Mouse (Mus musculus): ENCODE measurements around the gene Reck. TPM values are rescaled to one million over a fixed set of nuclear protein-coding genes. Genes with fewer than 3 reads are reported as not detected.
A peak's percentile ranks its signal among the peaks of the same experiment; 100 is the strongest.

Gene Reck
- polyA plus RNA-seq, 1 experiment from 2014 or later = 25.0 TPM

GRCm38 (mm10) chr4:43959523-43960179 lies 84.3 kb downstream of the Reck start:
- ATAC-seq (replicated peaks; ENCODE audit: low FRiP score) = no peak
- no peaks in the 10 kb centered on the region for H3K36me3 ChIP-seq
- H3K4me2 ChIP-seq = peak overlapping the region; percentile 98
- no peaks in the 10 kb centered on the region for H3K9me3 ChIP-seq (replicated peaks)
- 57% methylated on average over 9 of the region's 9 CpGs for WGBS
- H3K4me3 ChIP-seq (replicated peaks) = 0 out of 2 replicates have a peak overlapping the region, but pooled peaks have one; percentile 2
- peak overlapping the region; percentile 9; the same call in 1 of the 2 replicates for H3K27ac ChIP-seq
- H3K9ac ChIP-seq = no peak overlapping the region
- H3K27me3 ChIP-seq = peaks cover 13% of the 10 kb centered on the region
- H3K4me1 ChIP-seq = peaks cover 37% of the 10 kb centered on the region

DNA sequence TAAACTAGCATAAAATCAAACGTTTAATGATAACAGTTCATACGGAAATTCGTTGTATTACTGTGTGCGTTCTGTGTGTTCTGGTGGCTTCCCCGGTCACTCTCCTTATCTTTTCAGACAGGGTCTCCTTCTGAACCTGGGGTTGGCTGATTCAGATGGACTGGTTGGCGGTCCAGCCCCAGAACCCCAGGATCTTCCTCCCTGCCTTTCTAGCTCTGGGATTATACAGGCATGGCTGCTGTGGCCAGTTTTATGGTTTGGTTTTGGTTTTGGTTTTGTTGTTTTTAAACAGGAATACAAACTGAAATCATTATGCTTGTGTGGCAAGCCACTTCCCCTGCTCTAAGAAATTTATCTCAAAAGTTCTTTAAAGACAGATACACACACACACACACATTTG lies 84.9 kb downstream of the Reck start:
- no peak overlapping the region for H3K9ac ChIP-seq
- no peak for ATAC-seq (replicated peaks; ENCODE audit: low FRiP score)
- no peak overlapping the region for H3K4me2 ChIP-seq
- no peaks in the 10 kb centered on the region for H3K9me3 ChIP-seq (replicated peaks)
- peaks cover 42% of the 10 kb centered on the region for H3K4me1 ChIP-seq
- H3K36me3 ChIP-seq = no peaks in the 10 kb centered on the region
- peaks cover 13% of the 10 kb centered on the region for H3K27me3 ChIP-seq
- 86% methylated on average over 6 of the region's 6 CpGs for whole genome bisulfite sequencing
- H3K4me3 ChIP-seq (replicated peaks) = no peak overlapping the region
- no peak overlapping the region for H3K27ac ChIP-seq

DNA sequence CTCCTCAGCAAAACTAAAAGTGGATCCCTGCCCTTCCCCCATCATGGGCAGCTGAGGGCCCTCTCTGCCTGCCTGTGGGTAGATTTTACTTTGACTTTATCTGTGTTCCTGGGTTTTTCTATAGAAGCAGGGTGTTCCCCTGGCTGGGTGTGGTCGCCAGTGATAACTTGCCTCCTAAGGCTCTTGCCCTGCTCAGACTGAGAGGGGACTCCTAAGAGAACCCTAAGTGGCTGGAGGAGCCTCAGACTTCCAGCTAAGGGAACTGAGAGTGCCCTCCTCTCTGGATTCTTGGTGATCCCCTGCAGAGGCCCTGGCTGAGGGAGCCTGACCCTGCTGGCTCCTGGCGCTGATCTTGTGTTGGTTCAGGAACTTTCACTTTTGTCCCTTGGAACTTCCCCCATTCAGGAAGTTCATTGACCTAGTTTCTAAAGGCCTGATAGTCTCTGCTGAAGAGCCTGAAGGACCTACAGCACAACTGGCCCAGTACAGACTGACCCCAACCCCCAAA lies 89.0 kb downstream of the Reck start:
- WGBS = 47% methylated on average over 2 of the region's 2 CpGs
- no peak for ATAC-seq (replicated peaks; ENCODE audit: low FRiP score)
- no peak overlapping the region for H3K4me3 ChIP-seq (replicated peaks)
- no peaks in the 10 kb centered on the region for H3K36me3 ChIP-seq
- H3K27ac ChIP-seq = no peak overlapping the region
- H3K9me3 ChIP-seq (replicated peaks) = no peaks in the 10 kb centered on the region
- H3K4me1 ChIP-seq = peaks cover 35% of the 10 kb centered on the region
- H3K27me3 ChIP-seq = no peaks in the 10 kb centered on the region
- no peak overlapping the region for H3K4me2 ChIP-seq
- no peak overlapping the region for H3K9ac ChIP-seq

- no peak for ATAC-seq (replicated peaks; ENCODE audit: low FRiP score)
- H3K9me3 ChIP-seq (replicated peaks) = no peaks in the 10 kb centered on the region
- H3K27ac ChIP-seq = no peak overlapping the region
- no peak overlapping the region for H3K4me3 ChIP-seq (replicated peaks)
- WGBS = 36% methylated on average over 4 of the region's 4 CpGs
- no peak overlapping the region for H3K4me2 ChIP-seq
- H3K4me1 ChIP-seq = peaks cover 34% of the 10 kb centered on the region
- H3K9ac ChIP-seq = no peak overlapping the region
- H3K27me3 ChIP-seq = no peaks in the 10 kb centered on the region
- no peaks in the 10 kb centered on the region for H3K36me3 ChIP-seq
These were observed 89.8 kb downstream of the Reck start for GRCm38 (mm10) chr4:43964951-43965684.

GRCm38 (mm10) chr4:43965856-43966535 lies 90.7 kb downstream of the Reck start:
- peaks cover 34% of the 10 kb centered on the region for H3K4me1 ChIP-seq
- no peaks in the 10 kb centered on the region for H3K9me3 ChIP-seq (replicated peaks)
- H3K27me3 ChIP-seq = no peaks in the 10 kb centered on the region
- H3K27ac ChIP-seq = no peak overlapping the region
- no peaks in the 10 kb centered on the region for H3K36me3 ChIP-seq
- WGBS = 80% methylated on average over 7 of the region's 7 CpGs
- no peak overlapping the region for H3K9ac ChIP-seq
- no peak for ATAC-seq (replicated peaks; ENCODE audit: low FRiP score)
- H3K4me3 ChIP-seq (replicated peaks) = no peak overlapping the region
- H3K4me2 ChIP-seq = no peak overlapping the region

DNA sequence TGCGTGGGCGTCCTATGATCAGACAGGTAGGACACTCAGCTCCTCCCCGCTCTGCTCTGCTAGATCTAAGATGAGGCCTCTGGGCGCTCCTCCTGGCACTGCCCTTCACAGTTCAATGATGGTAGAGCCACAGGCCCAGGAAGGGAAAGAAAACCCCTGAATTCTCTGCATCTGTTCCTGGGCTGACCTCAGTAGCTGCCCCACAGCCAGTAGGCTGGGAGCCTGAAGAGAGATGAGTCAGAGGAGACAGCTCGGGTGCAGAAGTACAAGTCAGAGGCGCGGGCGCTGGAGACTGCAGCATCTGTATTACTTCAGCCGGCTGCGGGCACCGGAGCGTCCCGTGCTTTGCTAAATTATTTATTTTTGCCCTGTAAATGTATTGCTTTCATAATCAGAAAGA lies 93.3 kb downstream of the Reck start:
- ATAC-seq (replicated peaks; ENCODE audit: low FRiP score) = no peak
- H3K4me3 ChIP-seq (replicated peaks) = no peak overlapping the region
- H3K9ac ChIP-seq = no peak overlapping the region
- 45% methylated on average over 13 of the region's 13 CpGs for WGBS
- peak overlapping the region; percentile 33; the same call in 1 of the 2 replicates for H3K27ac ChIP-seq
- H3K27me3 ChIP-seq = no peaks in the 10 kb centered on the region
- no peaks in the 10 kb centered on the region for H3K36me3 ChIP-seq
- H3K4me1 ChIP-seq = peaks cover 52% of the 10 kb centered on the region
- H3K4me2 ChIP-seq = peak overlapping the region; percentile 17; the same call in 1 of the 2 replicates
- no peaks in the 10 kb centered on the region for H3K9me3 ChIP-seq (replicated peaks)

DNA sequence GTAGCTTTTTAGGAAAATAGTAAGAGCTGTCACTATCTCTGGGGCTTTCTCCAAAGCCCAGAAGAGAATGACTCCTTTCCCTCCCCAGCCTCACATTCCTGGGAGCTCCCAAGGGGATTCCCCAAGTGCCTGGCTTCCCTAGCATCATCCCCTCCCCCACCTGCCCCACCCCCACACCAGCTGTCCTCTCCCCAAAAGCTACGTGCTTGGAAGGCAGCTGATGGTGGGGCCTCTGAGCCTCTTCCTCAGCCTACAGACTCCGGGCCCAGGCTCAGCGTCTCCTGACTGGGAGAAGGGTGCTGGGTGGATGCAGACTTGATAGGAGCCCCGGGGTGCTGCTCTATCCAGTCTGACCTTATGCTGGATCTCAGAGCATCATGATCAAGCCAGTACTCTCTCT lies 94.0 kb downstream of the Reck start:
- Histone ChIP-seq H3K4me3 (replicated peaks) (no peak overlapping the region), H3K4me2 (no peak overlapping the region), H3K27ac (0 out of 2 replicates have a peak overlapping the region, but pooled peaks have one; percentile 41), H3K4me1 (peaks cover 49% of the 10 kb centered on the region), H3K27me3 (no peaks in the 10 kb centered on the region), H3K9ac (no peak overlapping the region), H3K36me3 (no peaks in the 10 kb centered on the region), H3K9me3 (replicated peaks) (no peaks in the 10 kb centered on the region)
- 28% methylated on average over 4 of the region's 4 CpGs for WGBS
- ATAC-seq (replicated peaks; ENCODE audit: low FRiP score) = no peak

DNA sequence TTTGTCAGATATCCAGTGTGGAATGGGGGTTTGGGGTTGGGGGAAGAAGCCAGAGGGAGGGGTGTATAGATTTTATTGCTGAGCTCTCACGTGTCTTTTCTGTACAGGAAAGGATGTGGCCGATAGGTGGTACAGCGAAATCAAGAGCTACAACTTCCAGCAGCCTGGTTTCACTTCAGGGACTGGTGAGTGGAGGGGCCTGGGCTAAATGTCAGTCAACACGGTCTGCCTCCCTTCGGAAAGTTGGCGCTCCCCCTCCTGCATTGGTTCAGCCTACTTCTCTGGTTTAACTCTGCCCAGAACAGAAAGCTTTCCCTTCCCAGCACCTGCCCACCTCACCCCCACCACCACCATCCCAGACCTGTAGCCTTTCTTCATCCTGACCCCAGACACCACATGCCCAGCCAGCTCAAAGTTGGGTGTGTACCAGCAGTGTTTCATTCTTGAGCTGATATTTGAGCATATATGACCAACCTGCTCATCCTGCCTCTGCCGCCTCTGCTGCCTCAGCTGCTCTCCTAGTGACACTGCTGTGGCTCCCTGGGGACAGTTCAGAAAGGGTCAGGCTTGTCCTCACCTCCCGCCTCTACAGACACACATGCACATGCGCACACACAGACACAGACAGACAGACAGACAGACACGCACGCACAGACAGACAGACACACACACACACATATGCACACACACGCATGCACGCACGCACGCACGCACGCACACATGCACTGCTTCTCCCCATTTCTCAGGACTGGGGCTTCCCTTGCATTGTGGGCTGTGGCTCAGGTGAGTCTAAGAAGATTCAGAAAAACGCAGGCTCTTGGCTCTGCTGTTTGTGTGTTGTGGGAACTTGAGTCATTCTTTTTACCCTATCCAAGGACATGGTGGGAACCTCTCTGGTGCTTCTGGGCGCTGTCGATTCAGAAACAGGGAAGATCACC lies 95.3 kb downstream of the Reck start:
- WGBS = 85% methylated on average over 20 of the region's 20 CpGs
- Histone ChIP-seq H3K27me3 (no peaks in the 10 kb centered on the region), H3K4me2 (no peak overlapping the region), H3K4me1 (peaks cover 38% of the 10 kb centered on the region), H3K9me3 (replicated peaks) (no peaks in the 10 kb centered on the region), H3K27ac (no peak overlapping the region), H3K36me3 (no peaks in the 10 kb centered on the region), H3K9ac (no peak overlapping the region), H3K4me3 (replicated peaks) (no peak overlapping the region)
- no peak for ATAC-seq (replicated peaks; ENCODE audit: low FRiP score)

GRCm38 (mm10) chr4:43971541-43972136 lies 96.3 kb downstream of the Reck start:
- Histone ChIP-seq H3K27me3 (no peaks in the 10 kb centered on the region), H3K9ac (no peak overlapping the region; the same call in 1 of the 2 replicates), H3K9me3 (replicated peaks) (no peaks in the 10 kb centered on the region), H3K4me1 (peaks cover 41% of the 10 kb centered on the region), H3K27ac (peak overlapping the region; percentile 94), H3K4me3 (replicated peaks) (peak overlapping the region; percentile 0), H3K36me3 (no peaks in the 10 kb centered on the region), H3K4me2 (peak overlapping the region; percentile 30)
- 54% methylated on average over 9 of the region's 9 CpGs for WGBS
- peak; percentile 44 for ATAC-seq (replicated peaks; ENCODE audit: low FRiP score)

GRCm38 (mm10) chr4:43972137-43972591 lies 96.8 kb downstream of the Reck start:
- peak; percentile 85 for ATAC-seq (replicated peaks; ENCODE audit: low FRiP score)
- H3K27me3 ChIP-seq = no peaks in the 10 kb centered on the region
- peak overlapping the region; percentile 30 for H3K4me2 ChIP-seq
- peaks cover 41% of the 10 kb centered on the region for H3K4me1 ChIP-seq
- peak overlapping the region; percentile 0 for H3K4me3 ChIP-seq (replicated peaks)
- peak overlapping the region; percentile 94 for H3K27ac ChIP-seq
- H3K9ac ChIP-seq = no peak overlapping the region; the same call in 1 of the 2 replicates
- H3K36me3 ChIP-seq = no peaks in the 10 kb centered on the region
- 2% methylated on average over 8 of the region's 8 CpGs for WGBS
- H3K9me3 ChIP-seq (replicated peaks) = no peaks in the 10 kb centered on the region

- no peak for ATAC-seq (replicated peaks; ENCODE audit: low FRiP score)
- no peak overlapping the region for H3K9ac ChIP-seq
- peaks cover 37% of the 10 kb centered on the region for H3K4me1 ChIP-seq
- H3K36me3 ChIP-seq = no peaks in the 10 kb centered on the region
- H3K27ac ChIP-seq = peak overlapping the region; percentile 15; the same call in 1 of the 2 replicates
- no peaks in the 10 kb centered on the region for H3K9me3 ChIP-seq (replicated peaks)
- H3K4me3 ChIP-seq (replicated peaks) = no peak overlapping the region
- H3K27me3 ChIP-seq = no peaks in the 10 kb centered on the region
- H3K4me2 ChIP-seq = no peak overlapping the region
- WGBS = 46% methylated on average over 4 of the region's 4 CpGs
These were observed 98.2 kb downstream of the Reck start for GRCm38 (mm10) chr4:43973526-43973981.

Data from kidney, embryonic 15.5 days (tissue).